Mouse (Mus musculus): ENCODE results near the gene Rprd1b.

The Rprd1b gene

DNA sequence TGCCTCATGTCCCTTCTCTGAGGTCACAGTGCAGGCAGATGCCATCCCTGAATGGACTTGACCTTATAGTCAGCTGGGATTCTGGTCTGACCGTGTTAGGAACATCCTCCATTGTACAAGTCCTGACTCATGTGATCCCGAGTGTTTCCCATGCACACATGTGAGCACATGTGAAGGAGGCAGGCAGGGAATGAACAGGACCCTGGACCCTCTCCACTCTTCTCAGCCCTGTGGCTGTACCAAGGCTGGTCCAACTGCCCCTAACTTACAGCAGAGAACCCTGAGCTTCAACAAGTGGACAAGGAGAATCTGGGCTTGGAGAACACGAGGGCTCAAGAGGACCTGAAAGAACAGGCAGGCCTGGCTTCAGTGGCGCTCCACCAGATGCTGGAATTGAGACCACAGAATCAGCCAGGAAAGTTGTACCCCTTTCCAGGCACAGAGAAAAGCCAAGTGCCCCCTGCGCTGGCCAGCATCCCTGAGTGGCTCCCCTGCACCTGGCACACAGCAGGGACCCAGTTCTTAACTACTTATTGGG is 117.3 kb downstream of the Rprd1b start:
- no peak for DNase-seq (ENCODE audit: low read depth, low spot score)

DNA sequence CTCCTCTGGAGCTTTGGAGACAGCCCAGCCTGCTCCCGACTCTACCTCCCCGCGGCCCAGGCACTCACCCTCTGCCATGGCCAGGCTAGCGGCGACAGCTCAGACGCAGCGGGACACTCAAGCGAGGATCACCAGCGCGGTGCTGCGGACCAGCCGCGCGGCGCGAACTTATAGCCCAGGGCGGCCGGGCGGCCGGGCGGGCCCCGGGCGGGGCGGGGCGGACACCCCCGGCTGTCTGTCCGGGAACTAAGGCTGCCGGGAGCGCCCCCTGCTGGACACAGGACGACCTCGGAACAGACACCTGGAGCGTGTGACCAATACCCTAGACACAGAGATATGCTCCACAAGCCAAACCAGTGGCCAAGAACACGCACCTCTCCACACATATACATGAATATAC is 117.9 kb downstream of the Rprd1b start, which contains the start of gene Tgm2:
Gene Tgm2, minus strand, starts transcription at position 214 of the 400 bp plus-strand sequence.
- DNase-seq (ENCODE audit: low read depth, low spot score) = peak; percentile 90

DNA sequence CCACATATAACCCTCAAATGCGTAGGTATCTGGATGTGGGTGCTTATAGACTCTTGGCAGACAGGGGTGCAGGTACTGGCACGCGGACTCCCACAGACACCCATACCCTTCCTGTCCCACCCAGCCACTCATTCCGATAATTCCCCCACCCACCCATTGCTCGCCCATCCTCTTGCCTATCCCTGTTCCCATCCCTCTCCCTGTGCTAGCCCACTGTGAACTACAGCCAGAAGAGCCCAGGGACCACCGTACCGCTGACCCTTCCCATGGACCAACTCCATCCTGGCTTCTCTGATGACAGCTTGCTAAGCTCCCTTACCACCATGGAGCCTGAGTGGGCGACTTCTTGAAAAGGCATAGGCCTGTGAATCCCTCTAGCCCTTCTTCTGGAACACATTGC is 118.7 kb downstream of the Rprd1b start:
- DNase-seq (ENCODE audit: low read depth, low spot score) = no peak

DNA sequence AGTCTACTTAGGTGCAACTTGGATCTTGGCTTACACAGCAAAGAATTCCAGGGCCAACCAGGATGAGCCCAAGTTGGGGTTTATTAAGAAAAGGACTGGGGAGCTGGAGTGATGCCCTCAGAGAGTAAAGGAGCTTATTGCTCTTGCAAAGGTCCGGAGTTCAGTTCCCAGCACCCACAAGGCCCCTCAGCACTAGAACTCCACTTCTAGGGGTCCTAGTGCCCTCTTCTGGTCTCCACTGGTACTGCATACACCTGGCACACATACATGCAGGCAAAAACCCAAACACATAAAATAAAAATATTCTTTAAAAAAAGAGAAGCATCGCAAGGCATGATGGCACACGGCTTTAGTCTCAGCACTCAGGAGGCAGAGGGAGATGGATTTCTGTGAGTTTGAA is 122.8 kb downstream of the Rprd1b start:
- DNase-seq (ENCODE audit: low read depth, low spot score) = peak; percentile 65

DNA sequence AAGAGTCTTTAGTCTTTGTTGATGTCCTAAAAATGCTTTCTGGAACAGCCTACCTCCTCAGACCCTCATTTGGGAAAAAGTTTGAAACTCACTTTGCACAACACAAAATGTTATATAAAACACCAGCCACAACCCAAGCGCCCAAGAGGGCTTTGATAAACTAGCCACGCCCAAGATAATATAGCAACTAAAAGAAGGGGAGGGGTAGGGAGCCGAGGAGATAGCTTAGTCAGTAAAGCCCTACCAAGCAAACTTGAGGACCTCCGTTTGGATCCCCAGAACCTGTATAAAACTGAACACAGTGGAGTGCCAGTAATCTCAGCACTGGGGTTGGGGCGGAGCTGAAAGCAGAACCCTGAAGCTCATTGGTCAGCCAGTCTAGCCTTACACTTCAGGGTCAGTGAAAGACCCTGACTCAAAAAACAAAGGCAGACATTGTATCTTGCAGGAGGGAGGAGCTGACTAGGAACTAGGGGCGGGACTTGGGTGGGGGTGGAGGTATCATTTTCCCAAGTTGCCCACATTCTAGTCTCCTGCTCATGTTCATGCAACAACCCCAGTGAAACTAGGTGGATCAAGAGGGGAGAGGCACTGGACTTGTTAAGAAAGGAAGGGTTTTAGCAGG is 124.5 kb downstream of the Rprd1b start:
- peak; percentile 92 for DNase-seq (ENCODE audit: low read depth, low spot score)

DNA sequence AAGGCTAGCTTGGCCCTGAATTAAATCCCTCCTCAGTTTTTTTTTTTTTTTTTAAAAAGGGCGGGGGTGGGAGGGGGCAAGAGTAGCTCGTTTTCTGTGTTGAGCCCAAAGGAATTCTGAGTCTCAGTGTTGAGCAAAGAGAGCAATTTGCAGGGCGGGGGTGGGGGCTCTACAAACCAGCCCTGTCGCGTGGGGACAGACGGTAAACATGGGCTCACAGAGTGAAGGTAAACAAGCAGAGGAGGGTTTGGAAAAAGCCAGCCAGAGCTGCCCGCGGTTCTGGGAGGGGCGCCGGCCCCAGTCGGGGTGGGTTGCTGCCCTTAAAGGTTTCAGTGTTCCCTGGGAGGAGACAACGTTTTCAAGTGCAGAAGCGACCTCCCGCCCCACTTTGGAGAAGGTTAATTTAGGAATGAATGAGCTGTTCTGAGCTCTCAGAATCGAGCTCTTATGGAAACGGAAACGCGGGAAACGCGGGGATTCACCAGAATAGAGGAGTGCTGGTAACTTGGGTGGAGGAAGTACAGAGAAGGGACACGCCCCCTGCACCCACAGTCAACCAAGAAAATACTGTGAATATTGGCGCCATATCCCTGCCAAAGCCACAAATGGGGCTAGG is 125.5 kb downstream of the Rprd1b start:
- DNase-seq (ENCODE audit: low read depth, low spot score) = peak; percentile 92

DNA sequence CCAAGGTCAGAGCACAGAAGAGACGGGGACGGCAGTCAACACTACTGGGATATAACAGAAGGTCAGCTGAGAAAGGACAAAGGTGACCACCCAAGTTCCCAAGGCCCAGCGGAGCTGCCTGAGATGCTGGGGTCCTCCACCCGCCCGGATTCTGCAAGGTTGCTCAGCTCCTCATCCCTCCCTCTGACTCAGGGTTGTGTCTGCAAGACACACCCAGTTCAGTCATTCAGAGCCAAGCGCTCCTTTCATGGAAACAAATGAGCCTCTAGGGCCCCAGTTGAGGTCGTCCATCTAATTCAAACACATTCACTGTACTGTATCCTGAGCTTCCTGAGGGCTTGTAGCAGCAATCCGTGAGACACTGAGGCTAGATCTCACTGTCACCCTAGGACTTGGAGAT is 126.3 kb downstream of the Rprd1b start:
- peak; percentile 89 for DNase-seq (ENCODE audit: low read depth, low spot score)

DNA sequence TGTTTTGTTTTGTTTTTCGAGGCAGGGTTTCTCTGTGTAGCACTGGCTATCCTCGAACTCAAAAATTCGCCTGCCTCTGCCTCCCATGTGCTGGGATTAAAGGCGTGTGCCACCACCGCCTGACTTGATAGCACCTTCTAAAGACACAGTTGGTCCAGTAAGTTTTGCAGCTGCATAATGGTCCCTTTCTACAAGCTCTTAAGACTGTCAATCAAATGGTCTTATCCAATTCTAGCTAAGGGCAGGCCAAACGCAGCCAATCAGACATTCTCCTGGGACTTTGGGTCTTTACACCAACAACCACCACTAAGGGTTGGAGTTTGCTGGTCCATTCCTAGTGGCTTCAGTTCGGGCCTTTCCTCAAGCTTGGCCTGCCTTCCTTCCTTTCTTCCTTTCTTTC is 126.8 kb downstream of the Rprd1b start:
- peak; percentile 89 for DNase-seq (ENCODE audit: low read depth, low spot score)

DNA sequence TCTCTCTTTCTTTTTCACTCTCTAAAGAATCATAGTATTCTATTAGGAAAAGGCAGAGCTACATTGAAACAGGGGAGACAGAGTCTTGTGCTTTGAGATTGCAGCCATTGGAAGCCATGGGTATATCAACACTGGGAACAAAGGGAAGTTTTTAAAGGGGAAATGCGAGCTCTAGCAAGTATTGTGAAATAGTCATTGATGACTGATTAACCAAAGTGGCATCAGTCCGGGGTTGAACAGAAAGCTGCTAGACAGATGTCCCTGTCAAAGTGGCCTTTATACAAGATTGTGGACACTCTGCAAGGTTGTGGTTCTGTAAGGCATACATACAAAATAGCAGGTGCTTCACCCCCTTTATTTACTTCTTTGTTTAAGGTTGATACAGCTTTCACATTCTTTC is 127.3 kb downstream of the Rprd1b start:
- DNase-seq (ENCODE audit: low read depth, low spot score) = no peak

DNA sequence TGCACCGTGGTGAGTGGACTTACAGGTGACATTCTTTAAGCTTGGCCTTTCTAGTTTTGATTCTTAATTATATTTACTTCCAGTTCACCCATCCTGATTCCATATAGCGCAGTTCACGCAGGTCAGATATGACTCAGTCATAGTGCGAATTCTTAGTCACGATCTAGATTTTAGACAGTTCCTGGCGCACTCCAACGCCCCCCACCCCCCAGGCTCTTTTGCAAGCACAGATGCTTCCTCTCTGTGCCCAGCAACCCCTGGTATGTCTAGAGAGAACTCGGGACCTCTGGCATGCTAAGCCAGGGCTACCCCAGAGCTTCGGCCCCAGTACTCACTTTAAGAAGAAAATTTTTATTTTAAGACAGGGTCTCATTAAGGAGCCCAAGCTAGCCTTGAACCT is 128.2 kb downstream of the Rprd1b start:
- no peak for DNase-seq (ENCODE audit: low read depth, low spot score)

DNA sequence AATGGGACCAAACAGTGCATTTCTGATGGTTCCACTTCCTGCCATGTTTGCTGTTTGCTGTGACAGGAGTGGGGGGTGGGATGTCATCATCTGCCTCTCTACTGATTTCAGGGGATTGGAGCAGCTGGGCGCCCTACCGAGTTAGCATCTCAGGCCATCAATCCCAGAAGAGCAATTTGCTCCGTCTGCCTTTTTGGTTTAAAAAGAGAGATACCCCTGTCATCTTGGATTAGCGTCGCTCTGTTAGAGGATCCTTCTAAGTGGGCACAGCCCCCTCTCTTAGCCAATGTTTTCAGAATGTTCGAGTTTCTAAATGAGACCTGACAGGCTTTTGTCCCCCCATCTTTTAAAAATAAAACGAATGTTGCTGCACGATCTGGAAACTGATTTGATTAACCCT is 129.4 kb downstream of the Rprd1b start:
- no peak for DNase-seq (ENCODE audit: low read depth, low spot score)

DNA sequence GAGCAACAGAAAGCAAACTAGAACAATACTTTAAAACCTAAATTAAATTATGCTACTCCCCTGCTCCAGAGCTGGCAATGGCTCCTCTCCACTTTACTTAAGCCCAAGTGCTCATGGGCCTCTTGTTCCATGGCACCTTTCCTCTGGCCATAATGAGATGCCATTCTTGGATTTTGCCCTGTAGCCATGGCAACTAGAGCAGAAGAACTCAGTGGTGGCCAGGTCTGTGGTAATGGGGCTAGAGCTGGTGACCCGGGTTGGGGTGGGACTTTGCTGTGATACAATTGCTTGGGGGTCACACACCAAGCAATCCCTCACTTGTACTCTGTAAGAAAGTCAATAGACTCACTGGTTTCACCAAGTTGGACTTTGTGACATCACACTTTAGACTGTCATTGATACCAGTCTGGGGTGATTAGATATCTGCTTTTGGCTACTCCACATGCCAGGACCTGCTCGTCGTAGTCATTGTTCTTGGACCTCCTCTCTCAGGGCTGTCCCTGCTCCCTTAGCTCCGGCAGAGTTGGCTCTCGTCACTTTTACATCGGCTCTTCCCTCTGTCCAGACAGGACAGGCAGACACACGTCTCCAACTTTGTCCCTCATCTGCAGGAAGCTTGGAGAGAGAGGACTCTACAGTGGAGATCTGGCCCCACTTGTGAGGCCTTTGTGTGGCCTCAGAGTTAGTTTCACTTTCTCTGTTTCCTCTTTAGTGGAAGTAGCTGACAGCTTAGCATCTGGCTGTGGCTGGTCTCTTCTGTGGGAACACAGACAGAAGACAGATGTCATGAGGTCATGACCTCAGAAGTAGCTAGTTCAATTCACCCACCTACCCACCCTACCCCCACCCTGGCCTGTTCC is 131.3 kb downstream of the Rprd1b start:
- peak; percentile 48 for DNase-seq (ENCODE audit: low read depth, low spot score)

DNA sequence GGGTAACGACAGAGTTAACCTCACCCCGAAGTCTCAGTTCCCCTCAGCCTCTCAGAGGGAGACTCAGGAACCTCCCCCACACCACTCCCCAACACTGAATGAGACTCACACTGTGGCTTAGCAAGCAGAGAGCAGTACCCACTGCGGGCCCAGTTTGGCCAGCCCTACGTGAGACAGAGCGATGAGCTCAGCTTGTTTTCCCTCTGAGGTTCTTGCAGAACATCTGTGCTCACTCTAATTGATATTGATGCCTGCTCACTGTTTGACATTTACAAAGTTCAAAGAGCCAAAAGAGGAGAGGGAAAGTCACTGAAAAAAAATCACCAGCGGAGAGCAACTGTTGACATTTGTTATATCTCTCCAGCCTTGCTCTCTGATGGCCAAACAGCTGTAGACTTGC is 133.5 kb downstream of the Rprd1b start:
- no peak for DNase-seq (ENCODE audit: low read depth, low spot score)

DNA sequence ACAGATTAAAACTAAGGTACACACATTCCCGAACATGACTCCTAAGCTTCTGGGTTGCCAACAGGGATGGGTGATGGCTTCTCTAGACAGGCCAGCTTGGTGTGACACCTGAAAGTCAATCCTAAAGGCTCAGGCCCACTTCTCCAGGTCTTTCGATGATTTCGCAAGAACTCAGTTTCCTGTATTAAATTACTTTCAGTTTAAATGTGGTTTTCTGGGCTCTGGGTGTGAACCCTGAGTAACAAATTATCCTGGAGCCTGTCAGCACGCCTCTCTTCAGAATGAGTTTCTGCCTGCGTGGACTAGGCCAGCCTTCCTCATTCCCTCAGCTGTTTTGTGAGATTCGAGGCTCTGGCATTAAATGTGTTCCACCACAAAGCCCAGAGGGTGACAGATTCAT is 134.7 kb downstream of the Rprd1b start:
- DNase-seq (ENCODE audit: low read depth, low spot score) = no peak

DNA sequence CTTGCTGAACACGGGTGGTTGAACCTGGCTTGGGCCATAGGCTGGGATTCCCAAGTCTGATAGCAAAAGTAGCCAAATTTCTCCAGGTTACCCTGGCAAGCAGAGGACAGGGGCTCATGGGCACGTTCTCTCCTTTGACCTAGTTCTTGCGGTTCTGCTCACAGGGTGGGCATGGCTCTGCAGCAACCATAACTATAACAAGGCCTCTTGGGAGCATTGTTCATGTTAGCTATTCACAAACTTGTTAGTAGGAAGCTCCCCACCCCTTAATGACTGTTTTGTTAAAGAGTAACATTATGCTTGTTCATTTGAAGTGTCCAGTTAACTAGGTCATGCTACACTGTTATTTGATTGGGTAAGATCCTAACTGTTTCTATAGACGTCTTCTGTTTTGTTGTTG is 137.5 kb downstream of the Rprd1b start:
- DNase-seq (ENCODE audit: low read depth, low spot score) = no peak

DNA sequence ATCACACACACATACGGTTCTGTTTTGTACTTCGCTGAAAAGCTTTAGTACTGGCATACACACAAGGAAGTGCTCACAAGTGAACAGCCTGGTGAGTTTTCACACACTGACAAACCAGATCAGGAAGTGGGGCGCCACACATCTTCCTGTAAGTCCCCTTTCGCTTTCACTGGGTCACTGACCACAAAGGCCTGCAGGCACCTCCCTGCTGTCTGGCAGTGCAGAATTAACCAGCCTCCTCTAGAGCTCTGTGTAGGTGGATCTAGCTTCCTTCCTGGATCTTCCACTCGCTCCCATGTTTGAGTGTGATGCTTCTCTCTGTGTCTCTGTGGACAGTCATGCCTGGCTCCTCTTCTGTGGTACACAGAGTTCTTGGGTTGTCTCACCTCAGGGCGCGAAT is 138.3 kb downstream of the Rprd1b start:
- DNase-seq (ENCODE audit: low read depth, low spot score) = no peak

DNA sequence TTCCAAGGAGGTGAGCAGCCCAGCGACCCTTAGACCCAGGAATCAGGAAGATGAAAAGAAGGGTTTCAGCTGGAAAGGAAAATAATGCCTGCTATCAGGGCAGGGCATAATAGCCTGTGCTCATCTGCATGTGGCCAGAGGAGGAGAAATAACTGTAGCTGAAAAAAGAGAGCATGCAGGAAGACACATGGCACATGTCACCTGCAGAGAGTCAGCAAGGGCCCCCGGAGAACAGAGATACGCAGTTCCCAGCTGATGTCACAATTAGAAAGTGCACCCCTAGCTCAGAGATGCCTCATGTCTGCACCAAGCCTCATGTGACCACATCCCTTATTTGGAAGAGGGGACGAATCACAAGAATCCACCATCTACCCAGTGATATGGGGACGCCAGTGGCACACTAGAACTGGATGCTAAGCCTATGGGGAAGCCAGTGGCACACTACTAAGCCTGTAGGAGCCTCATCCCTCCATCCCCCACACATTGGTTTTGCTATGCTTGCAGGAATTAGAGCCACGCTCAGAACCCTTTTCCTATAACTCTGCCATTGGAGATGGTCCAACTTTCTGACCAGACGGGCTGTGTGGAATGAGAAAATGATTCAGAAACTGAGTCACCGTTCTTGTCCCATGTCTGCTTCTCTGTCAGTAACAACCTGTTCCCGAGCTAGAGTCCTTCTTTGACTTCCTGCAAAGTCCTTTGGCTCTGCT is 139.4 kb downstream of the Rprd1b start:
- no peak for DNase-seq (ENCODE audit: low read depth, low spot score)

DNA sequence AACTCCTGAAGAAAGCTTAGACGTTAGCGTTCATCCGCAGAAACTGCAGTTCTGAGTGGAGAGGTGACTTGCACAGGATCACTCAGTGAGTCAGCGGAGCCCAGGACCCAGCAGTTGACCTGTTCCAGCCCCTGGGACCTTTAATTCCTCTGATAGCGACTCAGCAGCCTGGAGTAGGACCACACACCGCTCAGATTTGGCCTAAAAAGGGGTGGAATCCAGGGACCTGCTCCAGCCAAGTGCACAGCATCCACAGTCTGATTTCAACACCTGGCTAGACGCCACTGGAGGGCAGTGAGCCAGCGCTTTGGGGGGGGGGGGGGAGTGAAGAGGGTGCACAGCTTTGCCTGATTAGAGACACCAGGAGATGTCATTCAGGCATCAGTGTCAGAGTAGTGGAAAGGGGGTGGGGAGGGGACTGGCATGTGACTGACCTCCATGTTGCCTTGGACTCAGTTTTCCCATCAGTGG is 140.5 kb downstream of the Rprd1b start:
- DNase-seq (ENCODE audit: low read depth, low spot score) = no peak

DNA sequence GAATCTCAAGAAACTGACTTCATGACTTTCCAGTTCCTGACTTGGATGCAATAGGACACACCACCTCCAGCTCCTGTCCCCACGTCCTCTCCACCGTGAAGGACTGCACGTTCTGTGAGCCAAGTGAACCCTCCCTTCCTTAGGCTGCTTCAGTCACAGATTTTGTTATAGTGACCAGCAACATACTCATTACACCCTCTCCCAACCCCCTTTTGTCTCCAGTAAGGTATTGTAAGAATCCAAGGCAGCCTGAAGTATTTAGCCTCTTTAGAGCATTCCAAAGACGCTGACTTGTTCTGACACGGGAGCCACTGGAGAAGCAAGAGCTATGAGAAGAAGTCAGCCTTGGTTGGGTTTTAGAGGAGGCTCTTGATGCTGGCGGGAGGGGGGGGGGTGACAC is 141.1 kb downstream of the Rprd1b start:
- no peak for DNase-seq (ENCODE audit: low read depth, low spot score)

DNA sequence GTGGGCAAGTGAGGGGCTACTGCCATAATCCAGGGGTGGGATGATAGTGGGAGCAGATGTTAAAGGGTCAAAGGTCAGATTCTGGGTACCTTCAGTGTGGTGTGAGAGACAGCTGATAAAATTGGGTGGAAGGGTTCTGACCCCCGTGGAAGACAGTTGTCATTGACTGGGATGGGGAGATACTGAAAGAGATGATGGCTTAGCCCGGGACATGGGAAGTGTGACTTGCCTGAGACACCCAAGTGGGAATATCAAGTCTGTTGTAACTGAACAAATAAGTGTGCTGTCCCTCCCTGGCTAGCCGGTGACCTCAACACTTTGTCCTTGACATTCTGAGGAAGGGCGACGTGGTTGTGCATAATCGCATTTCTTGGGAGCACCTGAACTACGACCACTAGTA is 141.5 kb downstream of the Rprd1b start:
- DNase-seq (ENCODE audit: low read depth, low spot score) = no peak

DNA sequence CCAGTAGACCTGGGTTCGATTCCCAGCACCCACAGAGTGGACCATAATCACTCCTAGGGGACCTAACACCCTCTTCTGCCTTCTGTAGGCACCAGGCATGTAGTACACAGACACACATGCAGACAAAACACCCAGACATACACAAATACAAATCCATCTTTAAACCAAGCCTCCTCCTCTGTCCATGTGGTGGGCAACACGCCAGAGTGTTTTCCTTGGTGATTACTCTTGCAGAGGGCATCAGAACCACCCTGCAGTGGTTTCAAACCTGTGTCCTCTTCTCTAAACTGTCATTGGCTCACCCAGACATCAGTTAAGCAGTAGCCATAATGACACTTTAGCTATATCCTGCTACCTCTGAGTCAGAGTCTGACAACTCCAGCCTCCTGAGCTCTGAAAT is 142.1 kb downstream of the Rprd1b start:
- DNase-seq (ENCODE audit: low read depth, low spot score) = no peak

DNA sequence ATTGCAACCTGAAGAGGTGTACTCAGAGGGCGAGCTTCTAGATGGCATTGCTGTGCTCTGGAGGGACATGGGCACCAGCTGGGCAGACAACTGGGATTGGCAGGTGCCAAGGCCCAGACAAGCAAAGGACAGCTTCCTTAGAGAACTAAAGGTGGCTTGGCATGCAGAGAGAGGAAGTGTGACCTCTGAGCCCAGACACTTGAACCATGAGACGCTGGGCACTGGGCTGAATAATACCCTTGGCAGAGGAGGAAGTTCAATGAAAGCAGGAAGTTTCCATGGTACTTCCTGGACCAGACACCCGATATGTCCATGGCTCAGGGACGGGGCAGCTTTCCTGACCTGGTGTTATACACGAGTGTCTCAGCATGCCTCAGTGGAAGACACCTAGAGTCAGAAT is 146.1 kb downstream of the Rprd1b start:
- DNase-seq (ENCODE audit: low read depth, low spot score) = no peak

Measured in ZHBTc4 (cell line).